Mouse (Mus musculus) adrenal gland, adult (tissue): ENCODE results near the gene Usp6nl.

ENCODE experiments used
- DNase-seq, 2 experiments: peaks; one replicate each; pipeline ENCODE4 v3.0.0; 2022 to 2023; ENCODE audit warnings: low spot score in 1 of 2; ENCODE audit not compliant: inconsistent age in 2 of 2

The Usp6nl gene

GRCm38 (mm10) chr2:6322376-6322901 is at the start of gene Usp6nl:
TSS of gene Usp6nl (plus strand) at chr2:6322667.
- peak; percentile 94 to 97 for DNase-seq

- peak in 1 of 2 experiments; percentile 32 for DNase-seq
Observed at GRCm38 (mm10) chr2:6273392-6273845, 49.0 kb upstream of the Usp6nl start.

DNA sequence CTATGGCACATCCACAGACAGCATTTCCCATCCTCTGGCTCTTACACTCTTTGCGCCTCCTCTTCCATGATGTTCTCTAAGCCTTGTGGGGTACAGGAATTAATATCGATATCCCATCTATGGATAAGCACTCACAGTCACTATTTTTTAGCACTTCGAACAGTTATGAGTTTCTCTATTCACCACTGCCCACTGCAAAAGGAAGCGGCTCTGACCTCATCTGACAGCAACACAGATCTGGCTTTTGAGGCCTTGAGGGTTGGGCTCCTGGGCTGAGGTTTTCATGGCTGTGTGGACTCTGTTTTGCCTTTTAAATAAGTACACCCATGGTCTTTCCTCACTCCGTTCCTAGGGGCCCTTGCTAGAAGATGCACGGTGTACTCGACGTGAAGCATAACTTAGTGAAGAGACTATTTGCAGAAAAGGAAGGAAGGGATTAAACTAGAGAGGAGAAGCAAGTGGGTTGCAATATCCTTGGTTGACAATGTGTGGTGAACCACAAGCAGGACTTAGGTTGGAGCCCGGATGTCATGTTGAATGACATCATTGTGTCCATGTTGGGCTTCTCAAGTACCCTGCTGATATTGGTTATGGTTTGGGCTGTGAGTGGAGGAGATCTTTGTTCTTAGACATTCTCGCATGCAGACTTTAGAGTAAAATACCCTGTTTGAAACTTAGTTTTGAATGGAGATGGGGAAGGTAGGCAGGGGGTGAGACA is 43.5 kb upstream of the Usp6nl start:
- no peak for DNase-seq

GRCm38 (mm10) chr2:6279614-6280301 is 42.7 kb upstream of the Usp6nl start:
- peak in 1 of 2 experiments; percentile 37 for DNase-seq

DNA sequence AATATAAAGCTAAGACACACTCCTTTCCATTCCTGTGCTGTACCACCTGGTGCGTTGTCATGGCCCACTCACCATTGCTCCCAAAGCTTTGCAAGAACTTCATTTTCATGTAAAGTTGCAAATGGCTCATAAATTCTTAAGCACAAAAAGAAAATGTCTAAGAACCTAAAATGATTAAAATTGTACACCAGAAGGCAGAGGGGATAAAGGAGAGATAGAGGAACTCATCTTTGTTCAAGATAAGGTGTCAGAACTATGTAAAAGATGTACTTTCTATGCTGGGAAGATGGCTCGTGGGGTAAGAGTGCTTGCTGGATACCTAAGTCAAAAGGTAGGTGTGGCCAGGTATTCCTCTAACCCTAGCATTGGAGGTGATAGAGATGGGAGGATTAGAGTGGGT is 38.9 kb upstream of the Usp6nl start:
- no peak for DNase-seq

GRCm38 (mm10) chr2:6284784-6285183 is 37.7 kb upstream of the Usp6nl start:
- DNase-seq, result no peak

- DNase-seq, result no peak
Observed at GRCm38 (mm10) chr2:6285794-6286193, 36.7 kb upstream of the Usp6nl start.

DNA sequence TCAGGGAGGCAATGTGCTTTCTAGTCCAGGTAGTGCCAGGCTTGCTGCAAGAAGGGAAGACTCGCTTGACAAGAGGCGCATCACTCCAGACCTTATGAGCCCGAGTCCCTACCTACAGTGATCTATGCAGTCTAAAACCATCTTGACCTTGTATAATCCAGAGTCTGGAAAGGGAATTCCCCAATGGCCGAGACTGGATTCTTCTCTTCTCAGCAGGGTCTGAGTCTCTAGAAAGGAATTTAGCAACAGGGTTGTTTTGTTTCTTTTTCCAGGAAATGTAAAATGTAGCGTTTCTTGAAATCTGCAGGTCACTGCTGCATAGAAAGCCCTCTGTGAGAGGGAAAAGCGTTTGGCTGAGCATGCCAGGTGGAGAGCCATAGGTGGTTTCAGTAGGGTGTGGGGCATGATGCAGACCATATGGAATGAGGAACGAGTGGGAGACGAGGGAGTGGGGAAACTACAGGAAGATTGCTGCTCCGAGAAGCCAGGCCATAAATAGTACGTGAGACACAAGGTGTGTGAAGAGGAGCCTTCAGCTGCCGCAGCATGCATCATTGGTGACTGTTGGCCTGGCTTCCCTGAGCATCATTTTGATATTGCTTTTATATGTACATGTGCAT is 28.5 kb upstream of the Usp6nl start:
- no peak for DNase-seq

GRCm38 (mm10) chr2:6294993-6295628 is 27.4 kb upstream of the Usp6nl start:
- DNase-seq, result no peak

- no peak for DNase-seq
Observed at GRCm38 (mm10) chr2:6304768-6305167, 17.7 kb upstream of the Usp6nl start.

- DNase-seq, result no peak
Observed at GRCm38 (mm10) chr2:6306861-6307260, 15.6 kb upstream of the Usp6nl start.

DNA sequence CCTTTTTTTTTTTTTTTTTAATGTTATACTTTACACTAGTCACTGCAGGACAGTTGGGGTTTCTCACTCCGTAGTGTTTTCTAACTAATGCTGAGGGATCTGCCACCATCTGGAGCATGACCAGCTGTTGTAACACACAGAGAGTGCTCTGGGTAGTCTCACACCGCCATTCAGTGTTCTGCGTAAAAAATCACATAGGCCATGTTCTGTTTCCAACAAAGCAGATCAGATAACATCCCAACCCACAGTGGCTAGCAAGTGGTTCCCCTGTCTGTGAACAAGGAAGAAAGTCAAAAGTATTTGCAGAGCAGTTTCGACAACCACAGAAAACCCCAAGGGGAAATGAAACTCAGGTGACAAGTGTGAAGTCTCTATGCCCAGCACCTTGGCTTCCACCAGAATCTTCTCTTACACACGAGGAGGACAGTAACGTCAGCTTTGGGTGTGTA is 13.1 kb upstream of the Usp6nl start:
- no peak for DNase-seq

GRCm38 (mm10) chr2:6312764-6313163 is 9.7 kb upstream of the Usp6nl start:
- no peak for DNase-seq

DNA sequence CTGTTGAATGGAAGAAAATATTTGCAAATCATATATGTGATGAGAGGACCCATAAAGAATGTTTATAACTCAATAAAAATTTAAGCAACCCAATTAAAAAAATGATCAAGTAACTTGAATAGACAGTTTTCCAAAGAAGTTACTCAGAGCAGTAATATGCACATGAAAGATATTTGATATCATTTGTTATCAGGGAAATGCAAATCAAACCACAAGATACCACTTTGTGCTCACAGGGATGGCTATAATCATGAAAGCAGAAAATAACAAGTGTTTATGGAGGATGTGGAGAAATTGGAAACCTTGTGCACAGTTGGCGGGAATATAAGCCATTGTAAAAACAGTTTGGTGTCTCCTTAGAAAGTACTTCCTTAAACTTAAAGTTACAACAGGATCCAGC is 8.7 kb upstream of the Usp6nl start:
- DNase-seq, result no peak

DNA sequence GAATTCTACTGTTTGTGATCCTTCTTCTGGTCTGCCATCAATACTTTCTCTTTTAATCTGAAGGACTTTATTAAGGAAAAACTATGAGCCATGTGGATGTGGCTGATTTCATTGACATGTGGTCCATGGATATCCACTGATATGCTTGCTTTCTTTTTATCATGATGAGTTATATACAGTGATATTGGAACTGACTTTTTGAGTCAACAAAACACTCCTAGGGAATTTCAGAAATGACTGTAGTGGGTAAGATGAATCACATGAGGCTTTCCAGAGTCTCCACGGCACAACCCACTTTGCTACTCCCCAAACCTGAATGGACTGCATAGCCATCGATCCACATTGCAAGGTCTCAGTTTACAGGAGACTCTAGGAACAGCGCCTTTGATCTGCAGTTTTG is 2.3 kb upstream of the Usp6nl start:
- DNase-seq, result no peak

- no peak for DNase-seq
Observed at GRCm38 (mm10) chr2:6321769-6322375, 595 bp upstream of the Usp6nl start.

GRCm38 (mm10) chr2:6322938-6323521 is 563 bp downstream of the Usp6nl start:
- peak; percentile 72 to 89 for DNase-seq

GRCm38 (mm10) chr2:6325646-6326045 is 3.2 kb downstream of the Usp6nl start:
- DNase-seq, result peak; percentile 68 to 85

DNA sequence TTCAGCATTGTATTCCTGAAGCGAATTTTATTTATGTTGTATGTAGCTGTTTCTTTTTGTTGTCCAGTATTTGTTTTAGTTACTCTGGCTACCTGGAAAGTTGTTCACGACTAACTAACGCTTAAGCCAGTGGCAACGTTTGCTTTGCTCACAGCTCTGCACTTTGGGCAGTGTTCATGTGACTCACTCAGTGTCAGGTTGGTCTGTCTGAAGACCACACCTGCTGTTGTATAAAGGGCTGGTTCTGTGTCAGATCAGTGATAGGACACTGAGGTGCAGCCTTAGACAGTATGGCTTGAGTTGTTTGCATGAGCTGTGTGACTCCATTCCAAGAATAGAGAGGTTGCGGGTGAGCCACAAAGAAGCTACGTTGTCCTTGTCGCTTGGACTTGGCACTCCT is 6.5 kb downstream of the Usp6nl start:
- no peak for DNase-seq

DNA sequence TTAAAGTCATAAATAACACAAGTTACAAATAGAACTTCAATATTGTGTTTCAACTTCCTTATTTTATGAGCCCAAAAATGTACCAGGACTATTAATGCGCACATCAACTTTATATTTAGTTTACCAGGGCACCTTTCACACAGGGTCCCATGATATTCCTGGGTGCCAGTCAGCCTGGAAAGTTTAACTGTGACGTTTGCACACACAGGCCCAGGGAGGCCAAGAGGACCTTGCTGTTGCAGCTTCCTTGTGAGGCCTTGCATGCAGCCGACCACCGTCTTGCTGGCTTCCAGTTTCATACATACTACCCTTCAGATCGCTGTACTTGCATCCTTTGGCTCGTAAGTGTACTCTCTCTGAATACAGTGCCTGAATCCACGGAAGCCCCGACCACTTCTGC is 8.3 kb downstream of the Usp6nl start:
- no peak for DNase-seq
